Mouse (Mus musculus): Measurements from ENCODE around the gene Cyp2c70. TPM values are rescaled to one million over a fixed set of nuclear protein-coding genes. Genes with fewer than 3 reads are reported as not detected.
"Not testable (repeated sequence)": the region's sequence is repeated elsewhere in the genome, so short reads cannot be mapped to it uniquely, and the experiment has no call there.

Gene Cyp2c70
- polyA plus RNA-seq (2012; rRNA removed): not detected in 2 replicates

DNA sequence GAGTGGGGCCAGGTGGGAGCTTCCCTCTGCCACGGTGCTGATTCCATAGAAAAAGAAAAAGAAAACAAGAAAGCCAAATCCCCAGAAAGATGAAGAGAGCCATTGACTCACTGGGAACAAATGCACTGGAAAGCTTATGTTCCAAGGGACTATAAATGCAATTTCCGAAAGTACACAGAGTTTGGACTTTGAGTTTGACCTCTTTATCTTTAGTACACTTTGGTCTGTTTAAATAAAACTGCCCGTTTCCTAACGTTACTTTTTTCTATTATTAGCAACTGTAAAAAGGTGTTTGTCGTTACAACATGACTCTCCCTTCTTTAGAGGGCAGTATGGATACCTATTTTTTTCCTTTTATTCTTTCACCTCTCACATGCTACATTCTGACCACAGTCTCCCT is at the start of gene Cyp2c70:
Gene Cyp2c70 (minus strand): TSS at position 174 of the 400 bp plus-strand sequence.
- Histone ChIP-seq H3K4me1 (ENCODE audit: control insufficient read depth, insufficient read depth, low read length) (no peaks in the 10 kb centered on the region), H3K27me3 (ENCODE audit: control insufficient read depth, insufficient read depth, low read length) (no peaks in the 10 kb centered on the region), H3K27ac (ENCODE audit: insufficient read depth, low read length) (no peak within 1 kb of the TSS), H3K4me3 (replicated peaks; ENCODE audit: insufficient read depth, low read depth, low read length) (no peak within 1 kb of the TSS)
- 78% methylated on average over 5 of the region's 5 CpGs for WGBS
- DNase-seq: no peak
- TF ChIP-seq CTCF (IDR thresholded peaks at IDR 0.05; ENCODE audit: borderline replicate concordance, insufficient read depth, low read depth, low read length) (no peak), POLR2A (IDR thresholded peaks at IDR 0.05; ENCODE audit: borderline replicate concordance, insufficient read depth, low read length) (no peak)

DNA sequence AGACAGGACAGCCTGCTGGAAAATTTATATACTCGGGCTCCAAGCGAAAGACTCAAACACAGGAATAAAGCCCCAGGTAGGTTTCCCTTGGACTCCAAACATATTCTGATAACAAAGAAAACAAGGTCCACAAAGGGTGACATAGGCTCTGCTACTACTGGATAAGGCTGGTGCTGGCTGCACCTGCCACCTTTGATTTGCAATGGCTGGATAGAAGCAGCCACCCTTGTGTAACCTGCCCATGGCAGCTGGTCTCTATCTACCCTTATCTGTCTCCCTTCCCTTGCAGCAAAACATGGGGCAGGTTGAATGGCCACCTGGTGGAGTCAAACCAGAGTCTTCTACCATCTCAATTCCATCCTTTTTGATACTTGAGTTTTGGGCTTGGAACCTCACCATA is 45.4 kb upstream of the Cyp2c70 start:
- Histone ChIP-seq H3K4me1 (ENCODE audit: control insufficient read depth, insufficient read depth, low read length) (no peaks in the 10 kb centered on the region), H3K27me3 (ENCODE audit: control insufficient read depth, insufficient read depth, low read length) (no peaks in the 10 kb centered on the region), H3K4me3 (replicated peaks; ENCODE audit: insufficient read depth, low read depth, low read length) (no peak overlapping the region), H3K27ac (ENCODE audit: insufficient read depth, low read length) (no peak overlapping the region)
- no peak for DNase-seq
- TF ChIP-seq POLR2A (IDR thresholded peaks at IDR 0.05; ENCODE audit: borderline replicate concordance, insufficient read depth, low read length) (no peak), CTCF (IDR thresholded peaks at IDR 0.05; ENCODE audit: borderline replicate concordance, insufficient read depth, low read depth, low read length) (no peak)
- 95% methylated on average over 2 of the region's 2 CpGs for WGBS

DNA sequence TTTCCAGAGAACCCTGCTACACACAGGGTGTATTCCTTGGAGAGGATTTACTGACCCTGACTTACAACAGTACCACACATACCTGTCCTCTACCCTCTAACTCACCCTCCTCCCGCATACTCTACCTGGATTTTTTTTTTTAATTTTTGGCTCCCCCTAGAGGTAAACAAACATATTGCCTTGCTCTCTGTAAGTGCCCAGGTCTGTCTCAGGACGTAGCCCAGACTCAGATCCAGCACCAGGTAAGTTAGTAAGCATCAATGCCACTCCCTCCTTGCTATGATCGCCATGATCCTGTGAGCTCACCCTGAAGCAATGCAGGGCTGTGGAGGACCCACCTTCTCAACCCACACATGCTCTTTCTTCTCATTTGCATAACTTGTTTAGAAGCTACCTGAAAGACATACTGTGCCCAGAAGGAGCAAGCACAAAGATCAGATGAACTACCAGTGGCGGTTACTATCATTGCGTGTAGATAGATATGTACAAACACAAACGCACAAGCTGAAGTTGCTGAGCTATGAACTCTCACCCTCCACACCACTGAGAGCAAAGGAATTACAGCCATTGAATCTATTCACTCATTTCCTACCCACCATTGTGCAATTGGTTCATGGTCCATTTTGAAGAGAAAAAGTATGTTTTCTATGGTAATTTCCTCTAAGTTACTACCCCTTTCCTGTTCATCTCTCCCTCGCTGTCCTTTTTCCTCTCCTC is 44.9 kb upstream of the Cyp2c70 start:
- no peak overlapping the region for H3K4me3 ChIP-seq (replicated peaks; ENCODE audit: insufficient read depth, low read depth, low read length)
- no peak overlapping the region for H3K27ac ChIP-seq (ENCODE audit: insufficient read depth, low read length)
- 78% methylated on average over 7 of the region's 7 CpGs for WGBS
- no peak for TF ChIP-seq POLR2A (IDR thresholded peaks at IDR 0.05; ENCODE audit: borderline replicate concordance, insufficient read depth, low read length)
- TF ChIP-seq CTCF (IDR thresholded peaks at IDR 0.05; ENCODE audit: borderline replicate concordance, insufficient read depth, low read depth, low read length): no peak; the same call in 1 of the 2 replicates
- no peaks in the 10 kb centered on the region for H3K27me3 ChIP-seq (ENCODE audit: control insufficient read depth, insufficient read depth, low read length)
- no peaks in the 10 kb centered on the region for H3K4me1 ChIP-seq (ENCODE audit: control insufficient read depth, insufficient read depth, low read length)
- DNase-seq: no peak

DNA sequence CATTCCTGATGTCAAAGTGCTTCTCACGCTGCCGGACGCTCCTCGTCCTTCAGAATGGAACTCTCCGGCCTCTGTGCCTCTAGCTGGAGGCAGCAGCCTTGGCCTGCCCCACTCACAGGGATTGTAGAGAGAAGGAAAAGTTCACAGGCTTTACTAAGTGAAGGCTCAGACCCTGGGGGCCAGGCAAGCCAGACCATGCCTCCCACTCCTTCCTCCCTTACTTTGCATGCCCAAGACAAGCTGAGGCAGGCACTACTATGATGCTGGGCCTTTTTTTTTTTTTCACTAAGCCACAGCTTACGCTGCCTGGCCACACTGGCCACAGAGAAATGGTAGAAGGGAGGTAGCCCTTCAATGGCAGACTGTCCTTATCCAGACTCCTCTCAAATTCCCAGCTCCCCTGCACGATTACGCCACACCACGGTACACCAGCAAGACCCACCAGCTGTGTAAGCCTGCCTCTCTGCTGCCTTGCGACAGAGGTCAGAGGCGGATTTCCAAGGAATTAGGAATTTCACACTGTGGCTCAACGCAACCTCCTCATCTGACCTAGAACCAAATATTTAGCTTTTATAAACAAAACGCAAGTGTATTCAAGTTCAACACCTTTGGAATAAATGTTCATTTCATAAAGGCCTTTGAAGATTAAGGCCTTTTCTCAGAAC is 44.1 kb upstream of the Cyp2c70 start:
- H3K27ac ChIP-seq (ENCODE audit: insufficient read depth, low read length): no peak overlapping the region
- no peaks in the 10 kb centered on the region for H3K27me3 ChIP-seq (ENCODE audit: control insufficient read depth, insufficient read depth, low read length)
- TF ChIP-seq POLR2A (IDR thresholded peaks at IDR 0.05; ENCODE audit: borderline replicate concordance, insufficient read depth, low read length) (no peak), CTCF (IDR thresholded peaks at IDR 0.05; ENCODE audit: borderline replicate concordance, insufficient read depth, low read depth, low read length) (no peak)
- 88% methylated on average over 13 of the region's 13 CpGs for WGBS
- DNase-seq: no peak
- H3K4me1 ChIP-seq (ENCODE audit: control insufficient read depth, insufficient read depth, low read length): no peaks in the 10 kb centered on the region
- no peak overlapping the region for H3K4me3 ChIP-seq (replicated peaks; ENCODE audit: insufficient read depth, low read depth, low read length)

DNA sequence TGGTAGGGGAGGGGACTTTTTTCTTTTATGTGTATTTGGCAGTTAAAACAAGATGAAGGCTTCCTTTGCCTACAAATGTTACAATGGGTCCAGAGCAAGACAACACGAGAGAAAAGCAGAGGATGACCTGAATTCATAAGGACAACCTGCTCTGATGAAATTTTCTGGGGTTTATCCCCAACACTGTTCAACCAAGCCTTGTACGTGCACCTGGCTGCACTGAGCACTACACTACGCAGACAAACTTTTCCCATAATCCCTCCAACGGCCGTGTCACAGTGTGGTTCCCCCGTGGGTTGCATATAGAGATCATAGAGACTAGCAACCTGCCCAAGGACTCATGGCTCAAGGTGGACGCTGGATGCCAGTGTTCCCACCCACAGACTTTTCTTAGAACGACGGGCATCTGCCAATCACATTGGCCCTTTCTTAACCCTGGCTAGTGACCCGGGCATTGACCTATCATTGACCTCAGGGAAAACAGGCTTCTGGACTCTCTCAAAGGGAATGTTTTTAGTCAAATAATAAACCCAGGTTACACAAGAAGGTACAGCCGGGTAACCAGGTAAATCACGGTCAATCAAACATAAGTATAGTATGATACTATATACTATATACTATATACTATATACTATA is 39.5 kb upstream of the Cyp2c70 start:
- Histone ChIP-seq H3K4me1 (ENCODE audit: control insufficient read depth, insufficient read depth, low read length) (no peaks in the 10 kb centered on the region), H3K27me3 (ENCODE audit: control insufficient read depth, insufficient read depth, low read length) (no peaks in the 10 kb centered on the region), H3K4me3 (replicated peaks; ENCODE audit: insufficient read depth, low read depth, low read length) (no peak overlapping the region), H3K27ac (ENCODE audit: insufficient read depth, low read length) (no peak overlapping the region)
- no peak for DNase-seq
- TF ChIP-seq POLR2A (IDR thresholded peaks at IDR 0.05; ENCODE audit: borderline replicate concordance, insufficient read depth, low read length): no peak
- no peak for TF ChIP-seq CTCF (IDR thresholded peaks at IDR 0.05; ENCODE audit: borderline replicate concordance, insufficient read depth, low read depth, low read length)
- 90% methylated on average over 12 of the region's 12 CpGs for WGBS

DNA sequence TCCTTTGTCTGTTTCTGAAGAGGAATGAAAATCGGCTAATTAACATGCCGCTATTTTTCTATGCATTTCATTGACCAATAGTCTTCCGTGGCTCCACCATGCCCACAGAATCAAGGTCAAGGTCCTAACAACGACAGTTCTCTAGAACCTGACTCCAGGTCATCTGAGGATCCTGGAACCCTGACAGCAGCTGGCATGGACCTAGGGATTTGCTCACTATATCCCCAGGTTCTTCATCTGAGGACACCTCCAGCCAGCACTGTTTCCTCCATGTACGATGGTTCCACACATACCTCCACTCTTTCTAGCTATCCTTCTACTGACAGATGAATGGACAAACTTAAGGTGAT is 38.6 kb upstream of the Cyp2c70 start:
- TF ChIP-seq POLR2A (IDR thresholded peaks at IDR 0.05; ENCODE audit: borderline replicate concordance, insufficient read depth, low read length) (no peak), CTCF (IDR thresholded peaks at IDR 0.05; ENCODE audit: borderline replicate concordance, insufficient read depth, low read depth, low read length) (no peak)
- H3K27ac ChIP-seq (ENCODE audit: insufficient read depth, low read length): no peak overlapping the region
- no peaks in the 10 kb centered on the region for H3K4me1 ChIP-seq (ENCODE audit: control insufficient read depth, insufficient read depth, low read length)
- no peaks in the 10 kb centered on the region for H3K27me3 ChIP-seq (ENCODE audit: control insufficient read depth, insufficient read depth, low read length)
- WGBS: 58% methylated on average over 5 of the region's 5 CpGs
- no peak for DNase-seq
- no peak overlapping the region for H3K4me3 ChIP-seq (replicated peaks; ENCODE audit: insufficient read depth, low read depth, low read length)

DNA sequence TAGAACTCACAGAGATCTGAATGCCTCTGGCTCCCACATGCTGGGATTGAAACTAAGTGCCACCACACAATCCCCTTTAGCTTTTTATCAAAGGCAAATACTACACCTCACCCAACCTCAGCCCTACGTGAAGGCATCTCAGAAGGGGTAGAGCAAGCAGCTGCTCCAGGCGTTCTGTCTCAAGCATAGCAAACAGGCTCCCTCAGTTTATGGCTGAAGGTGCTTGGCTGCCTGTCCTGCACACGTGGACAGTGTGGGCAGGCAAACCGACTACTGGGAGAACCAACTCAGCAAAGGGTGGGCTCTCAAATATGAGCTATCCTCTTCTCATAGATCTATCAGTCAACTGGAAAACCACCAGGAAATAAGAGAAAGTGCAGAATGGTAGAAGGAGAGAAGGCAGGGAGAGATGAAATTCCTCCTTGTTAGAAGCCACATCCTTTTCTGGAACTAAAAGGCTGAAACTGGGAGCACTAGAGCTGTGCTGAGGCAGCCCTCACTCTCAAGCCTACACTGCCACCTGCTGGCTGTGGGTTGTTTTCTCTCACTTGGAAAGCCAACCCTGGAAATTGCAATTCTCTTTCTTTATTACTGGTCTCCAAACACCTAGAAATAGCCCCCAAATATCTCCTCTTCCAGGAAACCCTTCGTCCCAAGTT is 38.1 kb upstream of the Cyp2c70 start:
- WGBS: 61% methylated on average over 5 of the region's 5 CpGs
- Histone ChIP-seq H3K27ac (ENCODE audit: insufficient read depth, low read length) (no peak overlapping the region), H3K27me3 (ENCODE audit: control insufficient read depth, insufficient read depth, low read length) (no peaks in the 10 kb centered on the region), H3K4me1 (ENCODE audit: control insufficient read depth, insufficient read depth, low read length) (no peaks in the 10 kb centered on the region), H3K4me3 (replicated peaks; ENCODE audit: insufficient read depth, low read depth, low read length) (no peak overlapping the region)
- TF ChIP-seq CTCF (IDR thresholded peaks at IDR 0.05; ENCODE audit: borderline replicate concordance, insufficient read depth, low read depth, low read length): peak; percentile 74
- no peak for TF ChIP-seq POLR2A (IDR thresholded peaks at IDR 0.05; ENCODE audit: borderline replicate concordance, insufficient read depth, low read length)
- DNase-seq: peak; percentile 42 to 59

DNA sequence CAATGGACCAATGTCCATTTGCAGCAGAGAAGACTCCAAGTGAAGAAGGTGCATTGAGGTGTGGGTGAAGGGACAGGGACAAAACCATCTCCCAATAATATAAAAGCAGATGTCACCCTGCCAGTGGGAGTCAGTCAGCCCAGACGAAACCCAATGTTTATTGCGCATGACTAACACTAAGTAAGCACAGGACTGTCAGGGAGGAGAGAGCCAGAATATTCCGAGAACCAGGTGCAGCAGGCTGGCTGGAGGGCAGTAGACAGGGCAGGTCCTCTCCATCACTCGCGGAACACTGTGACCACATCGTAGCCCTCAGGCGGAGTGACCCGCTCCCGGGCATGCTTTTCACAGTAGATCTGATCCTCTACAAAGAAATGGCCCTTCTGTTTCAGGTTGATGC is 35.2 kb upstream of the Cyp2c70 start:
- not testable (repeated sequence) for H3K27ac ChIP-seq (ENCODE audit: insufficient read depth, low read length); H3K4me1 ChIP-seq (ENCODE audit: control insufficient read depth, insufficient read depth, low read length); H3K4me3 ChIP-seq (replicated peaks; ENCODE audit: insufficient read depth, low read depth, low read length); DNase-seq; H3K27me3 ChIP-seq (ENCODE audit: control insufficient read depth, insufficient read depth, low read length)
- 88% methylated on average over 9 of the region's 9 CpGs for WGBS

Measured in cerebellum, adult 2 months (tissue).